Mouse (Mus musculus) left cerebral cortex, adult 2 months (tissue): ENCODE results near the gene Fam102a. TPM values are rescaled to one million over a fixed set of nuclear protein-coding genes. Genes with fewer than 3 reads are reported as not detected.

ENCODE experiments used
- DNase-seq, 2 experiments: peaks; one replicate each; pipeline ENCODE4 v3.0.0; 2021 to 2022; ENCODE audit warnings: low spot score in 2 of 2, mixed read lengths in 1 of 2; ENCODE audit errors: extremely low spot score in 1 of 2
- H3K27ac ChIP-seq: fragments of 200-600 bp; 2 replicates; pipeline ENCODE4 v1.8.1; 2022
- H3K4me3 ChIP-seq: fragments of 200-600 bp; 2 replicates; pipeline ENCODE4 v1.8.1; 2022
- CTCF ChIP-seq: fragments of 200-600 bp; IDR thresholded peaks from 2 replicates; pipeline ENCODE4 v1.8.1; 2022; ENCODE audit warnings: antibody characterized with exemption, mild to moderate bottlenecking, moderate library complexity
- intact Hi-C: fragments of 180-260 bp; cut with DNase I; formaldehyde crosslinking; loops from one replicate; pipeline ENCODE4 v1.15.1; 2025
- total RNA-seq, 2 experiments: library from RNA; stranded (reverse); gene quantifications; 2 replicates each; pipeline ENCODE4 v1.2.3; 2021

Fam102a gene
- total RNA-seq, 2 experiments from 2014 or later = 61.1 to 64.8 TPM

DNA sequence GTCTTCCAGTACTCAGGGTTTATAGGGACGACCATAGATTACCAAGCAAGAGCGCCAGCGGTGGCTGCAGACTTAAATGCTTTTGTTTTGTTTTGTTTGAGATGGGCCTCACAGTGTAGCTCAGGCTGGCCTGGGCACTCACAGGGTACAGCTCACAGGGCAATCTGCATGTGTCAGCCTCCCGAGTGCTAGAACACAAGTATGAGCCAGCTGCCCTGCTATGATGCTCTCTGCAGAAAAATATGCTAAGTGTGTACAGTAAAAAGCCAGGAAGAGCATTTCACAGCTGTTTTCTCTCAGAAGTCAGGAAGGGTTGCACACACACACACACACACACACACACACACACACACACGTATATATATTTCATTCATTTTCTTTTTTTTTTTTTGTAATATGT lies 34.7 kb upstream of the Fam102a start:
- no peak for DNase-seq
- intact Hi-C loops = loop anchor here (10.0 kb wide), 1 partner anchor 154 kb away; no protein-coding TSS in a partner anchor
- Histone ChIP-seq H3K4me3 (no peak overlapping the region), H3K27ac (no peak overlapping the region)
- no peak for TF ChIP-seq CTCF

DNA sequence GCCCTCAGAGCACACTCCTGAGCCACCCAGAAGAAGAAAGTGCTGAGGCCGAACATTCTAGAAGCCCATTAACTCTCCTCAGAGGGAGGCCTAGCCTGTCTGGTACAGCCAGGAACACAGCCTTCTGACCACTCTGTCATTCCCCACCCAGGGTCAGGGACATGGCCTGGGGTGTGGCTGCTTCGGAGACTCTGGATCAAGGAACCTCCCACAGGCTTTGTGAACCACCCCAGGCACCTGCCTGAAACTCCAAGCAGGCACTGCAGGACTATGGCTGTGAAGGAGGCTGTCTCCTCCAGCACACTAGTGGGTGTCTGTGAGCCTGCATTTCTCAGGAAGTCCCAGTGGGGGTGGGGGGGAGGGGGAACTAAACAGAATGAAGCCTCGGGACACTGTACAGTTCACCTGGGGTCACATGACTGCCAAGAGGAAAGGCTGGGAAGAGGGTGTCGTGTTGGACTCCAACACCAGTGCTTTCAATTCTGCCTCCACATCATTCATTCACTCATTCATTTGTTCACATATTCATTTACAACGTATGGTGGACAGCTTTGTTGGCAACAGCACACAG lies 33.3 kb upstream of the Fam102a start:
- Histone ChIP-seq H3K4me3 (no peak overlapping the region), H3K27ac (no peak overlapping the region)
- no peak for DNase-seq
- intact Hi-C loops = loop anchor here (10.0 kb wide), 1 partner anchor 153 kb away; no protein-coding TSS in a partner anchor
- TF ChIP-seq CTCF = no peak

DNA sequence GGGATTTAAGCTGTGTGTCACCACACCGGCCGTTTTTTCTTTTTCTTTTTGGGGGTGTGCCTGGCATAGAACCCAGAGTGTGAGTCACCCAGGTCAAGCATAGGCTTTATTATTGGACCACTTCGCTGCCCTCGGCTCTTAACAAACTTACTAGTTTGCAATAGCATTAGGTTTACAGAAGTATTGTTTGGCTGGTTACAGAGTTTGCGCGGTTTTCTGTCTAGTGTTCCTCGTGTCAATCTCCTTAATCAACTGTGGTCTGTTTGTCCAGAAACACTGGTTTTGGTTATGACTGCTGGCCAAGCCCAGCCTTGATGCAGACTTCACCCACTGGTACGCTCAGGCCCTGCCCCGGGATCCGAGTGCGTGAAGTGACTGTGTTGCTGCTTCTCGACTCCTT lies 32.3 kb upstream of the Fam102a start:
- no peak for TF ChIP-seq CTCF
- Histone ChIP-seq H3K27ac (no peak overlapping the region), H3K4me3 (no peak overlapping the region)
- intact Hi-C loops = loop anchor here (10.0 kb wide), 1 partner anchor 152 kb away; no protein-coding TSS in a partner anchor
- no peak for DNase-seq

DNA sequence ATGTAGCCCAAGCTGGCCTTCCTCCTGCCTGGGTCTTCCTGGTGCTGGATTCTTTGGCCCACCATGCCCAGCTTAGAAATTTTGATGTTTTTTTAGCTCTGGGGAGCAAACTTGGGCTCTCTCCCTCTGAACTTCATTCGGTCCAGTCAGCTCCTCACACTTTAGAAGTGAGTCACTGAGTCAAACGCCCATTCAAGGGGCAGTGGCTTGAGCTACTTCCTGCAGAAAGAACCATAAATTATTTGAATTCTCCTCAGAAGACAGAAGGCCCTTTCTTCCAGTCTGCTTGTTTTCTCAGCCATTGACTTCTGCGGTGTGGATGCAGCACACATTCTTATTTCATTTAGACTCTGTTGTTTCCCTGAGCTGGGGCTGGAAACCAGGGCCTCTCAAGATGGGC lies 31.5 kb upstream of the Fam102a start:
- Histone ChIP-seq H3K4me3 (no peak overlapping the region), H3K27ac (no peak overlapping the region)
- TF ChIP-seq CTCF = no peak
- intact Hi-C loops = loop anchor here (10.0 kb wide), 1 partner anchor 151 kb away; no protein-coding TSS in a partner anchor
- no peak for DNase-seq

DNA sequence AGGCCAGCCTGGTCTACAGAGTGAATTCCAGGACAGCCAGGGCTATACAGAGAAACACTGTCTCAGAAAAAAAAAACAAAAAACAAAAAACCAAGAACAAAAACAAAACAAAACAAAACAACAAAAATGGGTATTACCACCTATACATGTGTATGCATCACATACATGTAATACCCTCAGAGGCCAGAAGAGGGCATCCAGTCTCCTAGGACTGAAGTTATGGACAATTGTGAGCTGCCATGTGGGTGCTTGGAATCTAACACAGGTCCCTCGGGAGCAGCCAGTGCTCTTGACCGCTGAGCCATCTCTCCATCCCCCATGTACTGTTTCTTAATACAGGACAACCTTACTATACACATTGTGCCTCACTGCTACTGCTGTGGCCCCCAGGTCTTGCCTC lies 29.6 kb upstream of the Fam102a start:
- Histone ChIP-seq H3K4me3 (no peak overlapping the region), H3K27ac (no peak overlapping the region)
- peak; percentile 6 for TF ChIP-seq CTCF
- DNase-seq = no peak
- intact Hi-C loops = loop anchor here (10.0 kb wide), 1 partner anchor 149 kb away; no protein-coding TSS in a partner anchor

DNA sequence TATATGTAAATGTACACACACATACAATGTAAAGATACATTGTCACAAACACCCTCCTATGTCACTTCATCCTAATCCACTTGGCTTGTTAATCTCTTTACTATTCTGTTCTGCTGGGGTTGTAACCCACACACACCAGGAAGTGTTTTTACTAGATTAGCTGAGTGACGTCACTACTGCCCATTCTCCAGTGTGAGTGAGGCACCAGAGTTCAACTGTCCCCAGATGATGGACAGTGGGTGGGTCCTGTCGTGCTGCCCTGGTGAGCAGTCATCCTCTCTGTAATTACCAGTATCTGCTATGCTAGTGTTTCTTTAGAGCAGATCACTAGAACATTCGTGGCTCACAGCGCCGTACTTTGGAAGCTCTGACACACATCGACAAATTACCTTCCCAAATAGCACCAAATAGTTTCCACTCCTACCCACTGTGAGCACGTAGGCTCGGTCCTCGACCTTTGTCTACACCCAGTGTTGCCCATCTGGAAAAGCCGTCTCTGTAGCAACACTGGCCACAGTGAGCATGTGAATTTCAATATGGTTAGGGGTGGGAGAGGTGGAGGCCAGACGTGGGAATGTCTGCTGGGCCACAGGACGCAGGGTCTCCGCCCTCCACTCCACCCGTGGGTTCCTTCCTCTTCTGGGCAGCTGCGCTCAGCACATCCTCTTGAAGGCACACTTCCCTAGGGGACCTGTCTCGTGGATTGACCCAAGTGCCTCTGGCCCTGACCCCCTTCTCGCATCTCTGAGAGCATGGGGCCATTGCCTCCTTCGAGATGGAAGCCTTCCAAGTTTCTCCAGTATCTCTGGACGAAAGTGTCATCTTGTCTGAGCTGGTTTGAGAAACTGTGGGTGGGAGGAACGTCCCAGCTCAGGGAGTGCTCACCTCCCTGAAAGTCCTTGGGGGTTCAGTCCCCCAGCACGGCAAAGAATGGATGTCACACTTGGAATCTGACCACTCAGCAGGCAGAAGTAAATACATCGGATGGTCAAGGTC lies 28.2 kb upstream of the Fam102a start:
- TF ChIP-seq CTCF = no peak
- DNase-seq = no peak
- intact Hi-C loops = loop anchor here (10.0 kb wide), 1 partner anchor 148 kb away; no protein-coding TSS in a partner anchor
- Histone ChIP-seq H3K27ac (no peak overlapping the region), H3K4me3 (no peak overlapping the region)

DNA sequence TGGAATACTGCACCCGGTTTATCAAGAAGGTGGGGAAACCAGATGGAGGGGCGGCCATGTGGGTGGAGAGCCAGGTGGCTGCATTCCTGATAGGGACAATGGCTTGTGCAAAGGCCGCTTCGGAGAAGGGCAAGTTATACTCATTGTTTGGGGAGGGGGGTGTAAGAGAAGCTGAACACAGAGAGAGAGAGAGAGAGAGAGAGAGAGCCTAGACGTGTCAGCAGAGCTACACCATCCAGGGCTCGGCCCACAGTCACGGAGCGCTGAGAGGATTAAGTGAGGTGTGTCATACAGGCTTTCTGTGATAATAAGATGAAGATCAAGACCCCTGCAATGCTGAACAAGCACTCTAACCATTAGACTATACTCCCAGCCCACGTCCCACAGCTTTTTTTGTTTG lies 27.2 kb upstream of the Fam102a start:
- Histone ChIP-seq H3K27ac (no peak overlapping the region), H3K4me3 (no peak overlapping the region)
- no peak for DNase-seq
- no peak for TF ChIP-seq CTCF
- intact Hi-C loops = loop anchor here (10.0 kb wide), 1 partner anchor 147 kb away; no protein-coding TSS in a partner anchor

DNA sequence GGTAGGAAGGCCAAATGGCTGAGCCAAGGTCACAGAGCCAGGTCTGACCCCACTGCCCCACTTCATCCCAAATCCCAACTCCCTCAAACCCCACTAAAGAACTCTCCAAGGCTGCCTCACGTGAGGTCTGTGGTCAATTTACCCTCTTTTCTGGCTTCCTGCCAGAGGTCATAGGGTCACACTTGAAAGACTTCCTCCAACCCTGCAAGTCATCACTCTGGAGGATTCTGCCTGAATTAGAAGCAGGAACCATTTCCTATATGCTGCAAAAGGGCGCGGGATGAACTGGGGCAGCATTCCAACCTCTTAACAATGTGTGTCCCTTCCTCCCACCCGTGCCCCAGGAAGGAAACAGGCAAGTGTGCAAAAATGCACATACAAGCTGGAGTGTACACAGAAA lies 25.8 kb upstream of the Fam102a start:
- Histone ChIP-seq H3K4me3 (no peak overlapping the region), H3K27ac (peak overlapping the region; percentile 53; the same call in 1 of the 2 replicates)
- TF ChIP-seq CTCF = no peak
- no peak for DNase-seq
- intact Hi-C loops = loop anchor here (10.0 kb wide), 1 partner anchor 146 kb away; no protein-coding TSS in a partner anchor

DNA sequence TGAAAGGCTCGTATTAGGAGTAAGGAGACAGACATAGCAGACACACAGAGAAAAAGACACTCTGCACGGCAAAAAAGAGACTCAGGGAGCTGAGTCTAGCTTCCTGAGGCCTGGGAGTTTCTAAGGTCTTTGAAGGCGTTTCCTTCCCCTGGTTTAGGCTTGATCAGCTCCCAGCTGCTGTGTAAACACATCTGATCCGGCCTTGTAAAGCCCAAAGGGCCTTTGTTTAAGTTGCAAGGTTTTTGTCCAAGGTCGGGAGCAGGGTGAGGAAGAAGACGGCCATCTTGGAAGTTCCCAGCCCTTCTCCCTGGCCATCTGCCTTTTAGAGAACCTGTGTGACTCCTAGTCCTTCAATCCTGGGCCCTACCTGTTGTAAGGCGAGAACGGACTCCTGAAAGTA lies 25.2 kb upstream of the Fam102a start:
- Histone ChIP-seq H3K27ac (peak overlapping the region; percentile 53; the same call in 1 of the 2 replicates), H3K4me3 (no peak overlapping the region)
- TF ChIP-seq CTCF = no peak
- intact Hi-C loops = loop anchor here (10.0 kb wide), 1 partner anchor 145 kb away; no protein-coding TSS in a partner anchor
- DNase-seq = no peak

DNA sequence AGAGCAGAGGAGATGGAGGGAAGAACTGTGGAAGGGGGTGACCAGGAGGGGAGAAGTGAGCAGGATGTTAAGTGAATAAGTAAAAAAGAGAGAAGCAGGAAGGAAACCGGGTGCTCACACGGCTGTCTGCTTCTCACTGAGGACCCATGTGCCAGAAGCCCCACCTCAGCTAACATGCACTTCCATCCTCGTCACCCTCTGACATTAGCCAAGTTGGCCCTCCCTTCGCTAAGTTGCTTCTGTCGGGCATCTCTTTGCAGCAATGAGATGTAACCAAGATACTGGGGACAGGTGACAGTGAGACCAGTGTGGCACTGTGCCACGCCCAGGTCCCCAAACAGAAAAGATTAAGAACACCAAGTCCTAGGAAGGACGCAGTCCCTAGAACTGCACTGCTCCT lies 22.5 kb upstream of the Fam102a start:
- no peak for DNase-seq
- TF ChIP-seq CTCF = no peak
- intact Hi-C loops = no loop called here
- no peak overlapping the region for H3K27ac ChIP-seq
- H3K4me3 ChIP-seq = no peak overlapping the region

DNA sequence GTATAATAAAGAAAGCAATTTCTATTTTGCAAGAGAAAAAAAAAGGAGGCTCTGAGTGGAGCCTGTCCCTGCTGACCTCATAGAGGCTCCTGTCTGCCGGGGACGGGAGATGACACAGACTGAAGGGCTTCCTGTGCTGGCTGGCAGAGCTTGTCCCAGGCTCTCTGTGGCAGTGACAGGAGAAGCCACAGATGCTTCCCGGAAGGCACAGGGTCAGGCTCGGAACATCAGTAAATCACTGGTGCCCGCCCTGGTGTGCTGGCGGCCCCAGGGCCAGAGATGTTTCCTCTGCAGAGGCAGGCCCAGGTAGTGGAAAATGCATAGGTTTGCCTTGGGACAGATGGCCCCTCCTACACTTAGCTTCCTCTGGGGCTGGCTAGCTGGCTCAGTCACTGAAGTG lies 20.8 kb upstream of the Fam102a start:
- H3K27ac ChIP-seq = no peak overlapping the region
- no peak for DNase-seq
- no peak overlapping the region for H3K4me3 ChIP-seq
- TF ChIP-seq CTCF = no peak
- intact Hi-C loops = no loop called here
